Mouse (Mus musculus) kidney, postnatal 0 days (tissue): Measurements from ENCODE around the gene Ctrb1. TPM values are rescaled to one million over a fixed set of nuclear protein-coding genes. Genes with fewer than 3 reads are reported as not detected.

Source experiments
- ATAC-seq: fragments of 200-750 bp; cut with Nextera tagmentation; replicated peaks from 2 replicates; pipeline ENCODE4 v1.8.0; 2017; ENCODE audit warnings: low read depth, moderate number of reproducible peaks, moderate TSS enrichment, moderate library complexity; ENCODE audit not compliant: low FRiP score
- DNase-seq: peaks from one replicate; pipeline ENCODE4 v3.0.0-alpha.2; 2016; ENCODE audit warnings: low spot score
- H3K27ac ChIP-seq: fragments of 300-500 bp; sonication (generic); 2 replicates; pipeline ENCODE4 v1.5.1; 2014; ENCODE audit warnings: mild to moderate bottlenecking
- H3K27me3 ChIP-seq: fragments of 300-500 bp; sonication (generic); 2 replicates; pipeline ENCODE4 v1.6.1; 2014; ENCODE audit warnings: low read length, mixed read lengths; ENCODE audit not compliant: insufficient read depth
- H3K36me3 ChIP-seq: fragments of 300-500 bp; sonication (generic); 2 replicates; pipeline ENCODE4 v1.6.1; 2014; ENCODE audit warnings: low read length, mixed read lengths; ENCODE audit not compliant: insufficient read depth
- H3K4me1 ChIP-seq: fragments of 300-500 bp; sonication (generic); replicated peaks from 2 replicates; pipeline ENCODE4 v1.6.1; 2014; ENCODE audit warnings: antibody characterized with exemption, low read length, mixed read lengths; ENCODE audit not compliant: insufficient read depth
- H3K4me2 ChIP-seq: fragments of 300-500 bp; sonication (generic); 2 replicates; pipeline ENCODE4 v1.6.1; 2014; ENCODE audit warnings: mild to moderate bottlenecking, low read length, moderate library complexity, mixed read lengths
- H3K4me3 ChIP-seq: fragments of 300-500 bp; sonication (generic); replicated peaks from 2 replicates; pipeline ENCODE4 v1.5.1; 2014; ENCODE audit warnings: low read depth, low read length
- H3K9ac ChIP-seq: fragments of 300-500 bp; sonication (generic); 2 replicates; pipeline ENCODE4 v1.6.1; 2014; ENCODE audit warnings: low read depth, low read length
- H3K9me3 ChIP-seq: fragments of 300-500 bp; sonication (generic); replicated peaks from 2 replicates; pipeline ENCODE4 v1.6.1; 2016; ENCODE audit warnings: low read length, inconsistent platforms, mixed read lengths
- CTCF ChIP-seq: IDR thresholded peaks from 2 replicates; pipeline ENCODE4 v1.5.1; 2016; ENCODE audit warnings: antibody characterized with exemption, low read depth, mild to moderate bottlenecking, moderate library complexity
- WGBS: fragments of 180-500 bp; shearing (Covaris S2); extraction: QIAGEN DNeasy Blood & Tissue Kit; methylation state at CpG from one replicate; pipeline ENCODE4 v1.1.7; 2014; 5-methylcytosine and 5-hydroxymethylcytosine counted together
- polyA plus RNA-seq: library from polyadenylated mRNA; unstranded; fragments of >200 nt; fragmentation: Nextera tagmentation; extraction: Ambion mirVana; gene quantifications from 2 replicates; pipeline ENCODE4 v1.2.1, GENCODE M21; 2015

Gene Ctrb1
- polyA plus RNA-seq, 1 experiment from 2014 or later = not detected

DNA sequence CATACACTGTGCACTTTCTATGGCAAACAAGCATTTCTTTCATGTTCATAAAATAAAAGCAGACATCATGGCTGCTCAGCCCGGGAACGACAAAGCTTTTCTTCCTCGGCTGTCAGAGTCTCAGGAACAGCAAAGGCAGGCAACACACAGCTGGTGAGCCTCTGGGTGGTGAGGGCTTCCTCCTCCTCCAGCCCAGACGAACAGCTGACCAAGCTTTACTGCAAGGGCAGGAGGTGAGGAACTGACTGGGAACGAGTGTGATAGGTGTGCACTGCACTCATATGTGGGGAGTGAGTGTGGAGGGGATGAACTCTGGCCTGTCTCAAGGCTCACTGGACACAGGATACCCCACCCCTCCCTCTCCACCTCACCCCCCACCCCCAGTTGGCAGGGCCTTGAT, 28.1 kb upstream of the Ctrb1 start:
- no peak for TF ChIP-seq CTCF
- Histone ChIP-seq H3K4me1 (peaks cover 10% of the 10 kb centered on the region; the same call in 1 of the 2 replicates), H3K27me3 (no peaks in the 10 kb centered on the region), H3K9me3 (no peaks in the 10 kb centered on the region), H3K27ac (peak overlapping the region; percentile 37; the same call in 1 of the 2 replicates), H3K36me3 (peaks cover 37% of the 10 kb centered on the region), H3K4me2 (no peak overlapping the region), H3K4me3 (no peak overlapping the region), H3K9ac (no peak overlapping the region)
- no peak for ATAC-seq
- DNase-seq = peak; percentile 55
- 22% methylated on average over 5 of the region's 5 CpGs for WGBS

GRCm38 (mm10) chr8:111717866-111718265, 27.1 kb upstream of the Ctrb1 start:
- no peak overlapping the region for H3K4me3 ChIP-seq
- H3K27me3 ChIP-seq = no peaks in the 10 kb centered on the region
- H3K4me1 ChIP-seq = peaks cover 10% of the 10 kb centered on the region; the same call in 1 of the 2 replicates
- no peak overlapping the region for H3K9ac ChIP-seq
- H3K36me3 ChIP-seq = peaks cover 47% of the 10 kb centered on the region
- WGBS = 63% methylated on average over 6 of the region's 6 CpGs
- H3K4me2 ChIP-seq = no peak overlapping the region
- no peak for DNase-seq
- no peaks in the 10 kb centered on the region for H3K9me3 ChIP-seq
- no peak for ATAC-seq
- peak; percentile 55; the same call in 1 of the 2 replicates for TF ChIP-seq CTCF
- H3K27ac ChIP-seq = peak overlapping the region; percentile 73

DNA sequence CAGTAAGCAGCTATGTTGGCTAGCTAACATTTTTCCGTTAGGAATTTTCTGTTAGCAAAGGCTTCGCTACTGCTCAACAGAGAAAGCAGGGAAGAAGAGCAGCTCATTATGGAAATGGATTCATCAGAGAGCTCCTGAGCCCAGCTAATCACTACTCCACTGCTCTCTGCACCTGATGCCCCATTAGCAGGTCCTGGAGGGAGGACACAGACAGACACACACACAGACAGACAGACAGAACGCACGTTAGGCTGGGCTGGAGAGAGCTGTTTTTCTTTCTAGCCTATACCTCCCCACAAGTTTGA, 26.6 kb upstream of the Ctrb1 start:
- H3K27ac ChIP-seq = peak overlapping the region; percentile 73
- H3K4me2 ChIP-seq = peak overlapping the region; percentile 3; the same call in 1 of the 2 replicates
- ATAC-seq (no peak), DNase-seq (no peak)
- H3K4me3 ChIP-seq = no peak overlapping the region
- no peak overlapping the region for H3K9ac ChIP-seq
- H3K27me3 ChIP-seq = no peaks in the 10 kb centered on the region
- no peak for TF ChIP-seq CTCF
- peaks cover 10% of the 10 kb centered on the region; the same call in 1 of the 2 replicates for H3K4me1 ChIP-seq
- WGBS = 74% methylated on average over 4 of the region's 4 CpGs
- H3K9me3 ChIP-seq = no peaks in the 10 kb centered on the region
- H3K36me3 ChIP-seq = peaks cover 49% of the 10 kb centered on the region

DNA sequence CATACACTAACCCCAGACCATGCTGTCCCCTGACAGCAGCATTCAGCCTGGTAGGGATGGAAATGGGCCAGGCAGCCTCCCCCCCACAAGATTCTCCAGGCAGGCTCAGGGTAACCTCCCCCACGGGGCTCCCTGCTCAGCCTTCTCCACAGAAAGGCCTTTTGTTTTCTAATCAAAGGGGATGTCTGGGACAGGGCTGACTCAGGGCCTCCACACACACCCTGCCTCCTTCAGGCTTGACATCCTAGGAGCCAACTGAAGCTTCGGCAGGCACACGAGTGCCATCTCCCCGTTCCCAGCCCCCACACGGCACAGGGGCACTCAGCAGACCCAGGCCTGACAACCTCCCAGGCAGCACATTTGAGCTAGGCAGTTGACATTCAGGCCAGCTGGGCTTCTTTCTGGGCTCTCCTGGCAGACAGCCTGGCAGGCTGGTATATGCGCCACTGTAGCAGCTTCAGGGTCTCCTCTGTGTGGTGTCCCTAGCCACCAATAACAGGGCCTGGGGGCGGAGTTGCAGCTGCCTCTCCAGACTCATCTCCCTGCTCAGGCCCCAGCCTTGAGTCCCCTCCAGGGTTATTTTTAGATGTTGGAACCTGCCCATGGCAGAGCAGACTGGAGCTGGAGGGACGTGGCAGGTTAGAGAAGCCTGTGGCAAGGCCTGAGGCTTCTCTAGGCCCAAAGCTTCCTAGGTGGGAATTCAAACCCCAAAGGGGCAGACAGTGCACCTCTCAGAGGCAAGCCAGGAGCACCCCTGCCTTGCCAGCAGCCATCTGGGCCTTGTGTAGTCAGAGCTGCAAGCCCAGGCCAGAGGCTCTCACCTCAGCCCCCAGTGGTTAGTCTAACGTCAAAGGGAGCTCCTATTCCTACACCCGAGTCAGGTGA, 26.0 kb upstream of the Ctrb1 start:
- H3K9ac ChIP-seq = no peak overlapping the region
- H3K9me3 ChIP-seq = no peaks in the 10 kb centered on the region
- H3K4me1 ChIP-seq = peaks cover 10% of the 10 kb centered on the region; the same call in 1 of the 2 replicates
- H3K36me3 ChIP-seq = peaks cover 54% of the 10 kb centered on the region
- H3K27me3 ChIP-seq = no peaks in the 10 kb centered on the region
- no peak for ATAC-seq
- peak overlapping the region; percentile 3; the same call in 1 of the 2 replicates for H3K4me2 ChIP-seq
- WGBS = 42% methylated on average over 10 of the region's 10 CpGs
- TF ChIP-seq CTCF = no peak
- H3K4me3 ChIP-seq = no peak overlapping the region
- DNase-seq = no peak
- peak overlapping the region; percentile 73 for H3K27ac ChIP-seq

- 84% methylated on average over 13 of the region's 13 CpGs for WGBS
- H3K36me3 ChIP-seq = peaks cover 61% of the 10 kb centered on the region
Measured at GRCm38 (mm10) chr8:111715514-111715913, 24.7 kb upstream of the Ctrb1 start.

GRCm38 (mm10) chr8:111714295-111714694, 23.5 kb upstream of the Ctrb1 start:
- Histone ChIP-seq H3K36me3 (peaks cover 62% of the 10 kb centered on the region), H3K4me1 (peaks cover 10% of the 10 kb centered on the region; the same call in 1 of the 2 replicates), H3K4me3 (no peak overlapping the region), H3K4me2 (no peak overlapping the region), H3K9ac (no peak overlapping the region), H3K27me3 (no peaks in the 10 kb centered on the region), H3K27ac (no peak overlapping the region), H3K9me3 (no peaks in the 10 kb centered on the region)
- DNase-seq (no peak), ATAC-seq (no peak)
- 91% methylated on average over 12 of the region's 12 CpGs for WGBS
- no peak for TF ChIP-seq CTCF

More at GRCm38 (mm10) chr8:111715514-111715913, 24.7 kb upstream of the Ctrb1 start:
- Histone ChIP-seq H3K4me3 (no peak overlapping the region), H3K9ac (no peak overlapping the region), H3K27me3 (no peaks in the 10 kb centered on the region), H3K27ac (no peak overlapping the region), H3K9me3 (no peaks in the 10 kb centered on the region), H3K4me1 (peaks cover 10% of the 10 kb centered on the region; the same call in 1 of the 2 replicates), H3K4me2 (no peak overlapping the region)
- no peak for ATAC-seq
- DNase-seq = no peak
- peak; percentile 32; the same call in 1 of the 2 replicates for TF ChIP-seq CTCF
